Mouse (Mus musculus): ENCODE measurements around the gene Psmd9. TPM values are rescaled to one million over a fixed set of nuclear protein-coding genes. Genes with fewer than 3 reads are reported as not detected.
A peak's percentile ranks its signal among the peaks of the same experiment; 100 is the strongest.

Gene Psmd9
- polyA plus RNA-seq, 1 experiment: 28.4 TPM

DNA sequence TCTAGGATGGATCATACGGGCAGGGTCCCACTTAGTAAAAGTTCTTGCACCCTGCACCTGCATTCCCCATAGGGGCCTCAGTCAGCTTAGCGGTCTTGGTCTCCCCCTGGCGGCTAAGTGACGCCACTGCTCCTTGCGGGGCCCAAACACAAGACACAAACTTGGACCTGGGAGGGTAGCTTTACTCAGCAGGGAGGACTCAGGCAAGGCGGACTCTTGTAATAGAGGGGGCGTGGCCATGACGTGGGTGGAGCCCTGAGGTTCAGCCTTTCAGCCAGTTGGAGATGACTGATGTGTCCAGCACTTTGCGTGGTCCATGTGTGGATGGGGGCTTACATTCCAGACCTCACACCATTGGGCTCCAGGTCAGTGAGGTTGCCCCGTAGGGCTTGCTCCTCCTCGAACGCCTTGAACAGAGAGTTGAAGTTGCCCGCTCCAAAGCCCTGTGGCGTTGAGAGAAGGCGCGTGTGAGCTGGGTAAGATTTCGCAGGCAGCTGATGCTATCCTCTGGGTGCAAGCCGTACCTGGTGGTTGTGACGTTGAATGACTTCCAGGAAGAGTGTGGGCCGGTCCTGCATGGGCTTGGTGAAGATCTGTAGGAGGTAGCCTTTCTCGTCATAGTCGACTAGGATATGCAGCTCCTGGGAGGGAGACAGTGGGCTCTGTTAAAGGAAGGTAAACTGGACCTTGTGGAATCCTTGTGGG lies 2.6 kb downstream of the Psmd9 start:
- 14% methylated on average over 22 of the region's 22 CpGs for WGBS
- DNase-seq: peak; percentile 68 to 82
- Histone ChIP-seq H3K4me1 (ENCODE audit: control insufficient read depth, insufficient read depth, low read length) (0 out of 2 replicates have a peak, but pooled peaks cover 4% of the 10 kb centered on the region), H3K27ac (ENCODE audit: insufficient read depth, low read length) (no peak overlapping the region), H3K27me3 (ENCODE audit: control insufficient read depth, insufficient read depth, low read length) (no peaks in the 10 kb centered on the region), H3K4me3 (replicated peaks; ENCODE audit: insufficient read depth, low read depth, low read length) (no peak overlapping the region)
- TF ChIP-seq POLR2A (IDR thresholded peaks at IDR 0.05; ENCODE audit: borderline replicate concordance, insufficient read depth, low read length) (no peak), CTCF (IDR thresholded peaks at IDR 0.05; ENCODE audit: borderline replicate concordance, insufficient read depth, low read depth, low read length) (peak; percentile 98)

DNA sequence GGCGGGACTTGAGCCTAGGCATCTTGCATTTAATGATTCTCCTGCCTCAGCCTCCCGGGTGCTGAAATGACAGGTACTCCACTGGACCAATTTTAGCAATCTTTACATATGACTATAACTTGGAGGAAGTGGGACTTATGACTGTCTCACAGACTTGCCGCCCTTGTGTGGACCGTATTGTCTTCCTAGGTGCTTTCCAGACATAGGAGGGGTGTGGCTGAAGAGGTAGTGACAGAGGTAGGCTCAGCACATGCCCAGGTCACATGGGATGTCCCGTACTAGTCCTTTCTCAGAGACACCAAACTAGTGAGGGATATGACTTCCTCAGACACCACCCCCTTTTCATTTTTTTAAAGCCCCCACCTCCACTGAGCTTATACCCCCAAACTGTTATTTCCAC lies 9.6 kb downstream of the Psmd9 start:
- WGBS: 92% methylated on average over 5 of the region's 5 CpGs
- no peak for TF ChIP-seq POLR2A (IDR thresholded peaks at IDR 0.05; ENCODE audit: borderline replicate concordance, insufficient read depth, low read length)
- TF ChIP-seq CTCF (IDR thresholded peaks at IDR 0.05; ENCODE audit: borderline replicate concordance, insufficient read depth, low read depth, low read length): no peak
- Histone ChIP-seq H3K4me1 (ENCODE audit: control insufficient read depth, insufficient read depth, low read length) (no peaks in the 10 kb centered on the region), H3K27me3 (ENCODE audit: control insufficient read depth, insufficient read depth, low read length) (no peaks in the 10 kb centered on the region), H3K27ac (ENCODE audit: insufficient read depth, low read length) (no peak overlapping the region), H3K4me3 (replicated peaks; ENCODE audit: insufficient read depth, low read depth, low read length) (no peak overlapping the region)
- DNase-seq: no peak

DNA sequence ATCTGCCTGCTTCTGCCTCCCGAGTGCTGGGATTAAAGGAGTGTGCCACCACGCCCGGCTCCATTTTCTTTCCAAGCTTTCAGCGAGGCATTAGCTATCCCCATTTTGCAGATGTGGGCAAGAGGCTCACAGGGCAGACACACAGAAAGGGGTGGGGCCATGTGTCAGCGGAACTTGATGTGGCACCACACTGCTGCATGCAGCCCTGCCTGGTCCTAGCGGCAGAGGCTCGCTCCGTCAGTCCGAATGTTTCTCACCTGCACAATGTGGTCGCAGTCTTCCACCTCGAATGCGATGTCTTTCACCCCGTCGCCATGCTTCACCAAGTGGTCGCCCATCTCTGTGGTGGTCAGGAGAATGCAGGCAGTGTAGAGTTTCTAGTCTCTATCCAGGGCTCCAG lies 11.2 kb downstream of the Psmd9 start:
- no peak for DNase-seq
- 91% methylated on average over 15 of the region's 15 CpGs for WGBS
- Histone ChIP-seq H3K27ac (ENCODE audit: insufficient read depth, low read length) (no peak overlapping the region), H3K27me3 (ENCODE audit: control insufficient read depth, insufficient read depth, low read length) (no peaks in the 10 kb centered on the region), H3K4me3 (replicated peaks; ENCODE audit: insufficient read depth, low read depth, low read length) (no peak overlapping the region), H3K4me1 (ENCODE audit: control insufficient read depth, insufficient read depth, low read length) (no peaks in the 10 kb centered on the region)
- TF ChIP-seq POLR2A (IDR thresholded peaks at IDR 0.05; ENCODE audit: borderline replicate concordance, insufficient read depth, low read length) (no peak), CTCF (IDR thresholded peaks at IDR 0.05; ENCODE audit: borderline replicate concordance, insufficient read depth, low read depth, low read length) (no peak)

DNA sequence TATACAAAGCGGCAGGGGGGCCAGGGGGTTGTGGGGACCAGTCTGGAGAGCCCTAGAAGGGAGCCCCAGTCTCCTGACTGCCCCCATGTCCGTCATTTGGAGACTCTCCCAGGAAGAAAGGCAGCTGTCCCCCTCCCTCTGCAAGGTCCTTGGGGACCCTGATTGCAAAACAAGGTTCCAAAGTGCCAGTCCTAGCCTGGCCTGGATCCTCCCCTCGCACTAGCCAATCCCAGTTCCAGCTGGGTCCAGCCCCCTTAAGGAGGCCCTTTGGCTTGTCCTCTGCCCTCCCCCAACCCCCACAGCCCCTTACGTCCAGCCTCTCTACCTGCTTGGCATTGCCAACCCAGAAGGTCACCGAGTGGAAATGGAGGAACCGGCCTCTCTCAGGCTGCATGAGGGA lies 12.3 kb downstream of the Psmd9 start:
- 60% methylated on average over 6 of the region's 6 CpGs for WGBS
- Histone ChIP-seq H3K27ac (ENCODE audit: insufficient read depth, low read length) (no peak overlapping the region), H3K4me3 (replicated peaks; ENCODE audit: insufficient read depth, low read depth, low read length) (no peak overlapping the region), H3K4me1 (ENCODE audit: control insufficient read depth, insufficient read depth, low read length) (no peaks in the 10 kb centered on the region), H3K27me3 (ENCODE audit: control insufficient read depth, insufficient read depth, low read length) (no peaks in the 10 kb centered on the region)
- TF ChIP-seq CTCF (IDR thresholded peaks at IDR 0.05; ENCODE audit: borderline replicate concordance, insufficient read depth, low read depth, low read length): no peak
- TF ChIP-seq POLR2A (IDR thresholded peaks at IDR 0.05; ENCODE audit: borderline replicate concordance, insufficient read depth, low read length): no peak
- no peak for DNase-seq

DNA sequence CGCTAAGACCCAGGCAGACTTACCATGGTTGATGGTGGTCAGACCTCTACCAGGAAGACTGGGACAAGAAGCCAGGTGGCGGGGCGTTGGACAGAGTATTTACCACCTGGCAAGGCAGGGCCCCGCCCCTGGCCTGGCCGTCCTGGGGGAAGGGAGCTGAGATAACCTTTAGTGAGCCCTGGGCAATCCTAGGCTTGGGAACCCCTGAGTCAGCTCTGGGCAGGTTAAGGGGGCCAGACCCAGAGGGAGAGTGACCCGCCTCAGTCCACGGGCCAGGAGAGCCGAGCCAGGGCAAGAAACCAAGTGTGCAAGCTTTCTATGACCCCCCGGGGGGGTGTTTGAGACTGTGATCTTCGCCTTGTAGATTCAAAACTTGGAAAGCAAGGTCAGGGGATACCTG lies 13.4 kb downstream of the Psmd9 start, which contains the start of gene Hpd:
TSS of gene Hpd (minus strand) at position 77 of the 400 bp plus-strand sequence.
- TF ChIP-seq CTCF (IDR thresholded peaks at IDR 0.05; ENCODE audit: borderline replicate concordance, insufficient read depth, low read depth, low read length): no peak
- TF ChIP-seq POLR2A (IDR thresholded peaks at IDR 0.05; ENCODE audit: borderline replicate concordance, insufficient read depth, low read length): no peak
- WGBS: 84% methylated on average over 10 of the region's 10 CpGs
- H3K27me3 ChIP-seq (ENCODE audit: control insufficient read depth, insufficient read depth, low read length): no peaks in the 10 kb centered on the region
- no peak within 1 kb of the TSS for H3K4me3 ChIP-seq (replicated peaks; ENCODE audit: insufficient read depth, low read depth, low read length)
- DNase-seq: no peak
- no peak within 1 kb of the TSS for H3K27ac ChIP-seq (ENCODE audit: insufficient read depth, low read length)
- H3K4me1 ChIP-seq (ENCODE audit: control insufficient read depth, insufficient read depth, low read length): no peaks in the 10 kb centered on the region

DNA sequence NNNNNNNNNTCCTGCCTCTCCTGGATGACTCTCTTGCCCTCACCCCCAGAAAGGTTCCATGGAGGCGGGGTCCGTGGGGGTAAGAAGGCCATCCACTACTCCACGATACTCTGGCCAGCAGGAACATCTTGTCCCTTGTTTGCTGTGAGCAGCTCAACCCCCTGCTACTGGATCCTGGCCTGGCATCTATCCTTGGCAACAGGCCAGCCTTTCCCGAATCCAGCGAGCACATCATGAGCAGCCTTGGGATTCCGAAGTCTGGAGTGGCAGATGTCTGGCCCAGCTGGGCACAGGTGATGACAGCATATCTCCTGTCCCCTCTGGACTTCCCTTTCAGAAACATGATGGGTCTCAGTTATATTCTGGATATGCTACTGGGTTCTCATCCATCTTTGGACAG lies 16.8 kb downstream of the Psmd9 start:
- WGBS: 16% methylated on average over 6 of the region's 6 CpGs
- TF ChIP-seq POLR2A (IDR thresholded peaks at IDR 0.05; ENCODE audit: borderline replicate concordance, insufficient read depth, low read length): no peak
- TF ChIP-seq CTCF (IDR thresholded peaks at IDR 0.05; ENCODE audit: borderline replicate concordance, insufficient read depth, low read depth, low read length): no peak
- Histone ChIP-seq H3K4me3 (replicated peaks; ENCODE audit: insufficient read depth, low read depth, low read length) (no peak overlapping the region), H3K27me3 (ENCODE audit: control insufficient read depth, insufficient read depth, low read length) (no peaks in the 10 kb centered on the region), H3K4me1 (ENCODE audit: control insufficient read depth, insufficient read depth, low read length) (no peaks in the 10 kb centered on the region), H3K27ac (ENCODE audit: insufficient read depth, low read length) (no peak overlapping the region)
- DNase-seq: no peak

DNA sequence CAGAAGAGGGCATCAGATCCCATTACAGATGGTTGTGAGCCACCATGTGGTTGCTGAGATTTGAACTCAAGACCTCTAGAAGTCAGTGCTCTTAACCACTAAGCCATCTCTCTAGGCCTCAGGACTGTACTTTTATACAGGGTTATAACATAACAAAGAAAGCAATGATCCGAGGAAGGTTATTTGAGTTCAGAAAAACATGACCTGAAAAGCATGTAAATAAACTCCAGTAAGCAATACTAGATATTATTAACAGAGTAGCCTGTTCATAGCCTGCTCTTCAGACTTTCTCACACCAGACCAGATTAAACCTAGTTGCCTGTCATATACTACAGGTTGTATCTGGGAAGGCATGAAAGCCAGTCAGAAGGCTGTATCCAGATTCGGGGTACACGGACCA lies 18.1 kb downstream of the Psmd9 start:
- no peak overlapping the region for H3K27ac ChIP-seq (ENCODE audit: insufficient read depth, low read length)
- no peak for DNase-seq

DNA sequence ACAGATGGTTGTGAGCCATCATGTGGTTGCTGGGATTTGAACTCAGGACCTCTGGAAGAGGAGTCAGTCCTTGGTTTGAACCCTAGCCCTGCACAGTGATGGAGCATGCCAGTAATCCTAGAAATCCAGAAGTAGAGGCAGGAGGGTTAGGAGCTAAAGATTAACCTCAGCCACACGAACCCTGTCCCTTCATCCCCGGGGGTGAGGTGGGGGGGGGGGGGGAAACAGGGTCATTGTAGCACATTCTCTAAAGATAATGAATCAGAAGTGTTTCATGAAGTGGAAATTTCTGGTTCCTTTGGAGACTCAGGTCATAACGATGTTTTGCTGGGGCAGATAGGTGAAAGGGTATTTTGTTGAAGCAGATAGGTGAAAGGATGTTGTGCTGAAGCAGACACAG lies 21.7 kb downstream of the Psmd9 start:
- Histone ChIP-seq H3K27ac (ENCODE audit: insufficient read depth, low read length) (no peak overlapping the region), H3K4me3 (replicated peaks; ENCODE audit: insufficient read depth, low read depth, low read length) (no peak overlapping the region), H3K27me3 (ENCODE audit: control insufficient read depth, insufficient read depth, low read length) (no peaks in the 10 kb centered on the region; the same call in 1 of the 2 replicates), H3K4me1 (ENCODE audit: control insufficient read depth, insufficient read depth, low read length) (no peaks in the 10 kb centered on the region)
- DNase-seq: no peak
- no peak for TF ChIP-seq POLR2A (IDR thresholded peaks at IDR 0.05; ENCODE audit: borderline replicate concordance, insufficient read depth, low read length)
- TF ChIP-seq CTCF (IDR thresholded peaks at IDR 0.05; ENCODE audit: borderline replicate concordance, insufficient read depth, low read depth, low read length): no peak
- 93% methylated on average over 3 of the region's 3 CpGs for WGBS

More for the DNA sequence above, 18.1 kb downstream of the Psmd9 start:
- WGBS: 91% methylated on average over 3 of the region's 3 CpGs
- no peak for TF ChIP-seq CTCF (IDR thresholded peaks at IDR 0.05; ENCODE audit: borderline replicate concordance, insufficient read depth, low read depth, low read length)
- TF ChIP-seq POLR2A (IDR thresholded peaks at IDR 0.05; ENCODE audit: borderline replicate concordance, insufficient read depth, low read length): no peak
- no peak overlapping the region for H3K4me3 ChIP-seq (replicated peaks; ENCODE audit: insufficient read depth, low read depth, low read length)
- no peaks in the 10 kb centered on the region for H3K4me1 ChIP-seq (ENCODE audit: control insufficient read depth, insufficient read depth, low read length)
- H3K27me3 ChIP-seq (ENCODE audit: control insufficient read depth, insufficient read depth, low read length): no peaks in the 10 kb centered on the region; the same call in 1 of the 2 replicates

All from cerebellum, adult 2 months (tissue).